Mouse (Mus musculus): ENCODE measurements around the gene Mrto4. TPM values are rescaled to one million over a fixed set of nuclear protein-coding genes. Genes with fewer than 3 reads are reported as not detected.

The Mrto4 gene
- polyA plus RNA-seq, 1 experiment from 2014 or later, result 98.2 TPM

Small RNA genes lying within 50 kb of the gene (microRNA-seq; reads per million reads assigned to microRNA genes)
- 16.0 reads per million, percentile 48 among the genes with 10 or more reads in this experiment for gene Gm24245 (ENCODE audit: borderline number of aligned reads)
- gene Gm25732 (ENCODE audit: borderline number of aligned reads), result 2.6 reads per million, percentile 29 among the genes with 10 or more reads in this experiment

Other genes starting within 250 kb of the Mrto4 start
- 649 and 675 TPM in 2 replicates for gene Minos1, start 221.5 kb downstream of the Mrto4 start, polyA plus RNA-seq (2014; fragmentation: Nextera tagmentation; extraction: Ambion mirVana)
- gene Capzb, start 159.7 kb downstream of the Mrto4 start, polyA plus RNA-seq (2014; fragmentation: Nextera tagmentation; extraction: Ambion mirVana), result 316 and 319 TPM in 2 replicates
- gene Pqlc2, start 41.9 kb downstream of the Mrto4 start, polyA plus RNA-seq (2014; fragmentation: Nextera tagmentation; extraction: Ambion mirVana), result 11.3 and 12.8 TPM in 2 replicates
- gene Akr7a5, start 41.8 kb downstream of the Mrto4 start, polyA plus RNA-seq (2014; fragmentation: Nextera tagmentation; extraction: Ambion mirVana), result 51.1 and 53.7 TPM in 2 replicates
- gene Emc1, start within 50 bp of the Mrto4 start, polyA plus RNA-seq (2014; fragmentation: Nextera tagmentation; extraction: Ambion mirVana), result 31.8 and 38.4 TPM in 2 replicates
- 69.0 and 71.5 TPM in 2 replicates for gene Ubr4, start within 50 bp of the Mrto4 start, polyA plus RNA-seq (2014; fragmentation: Nextera tagmentation; extraction: Ambion mirVana)
- 2.2 and 2.7 TPM in 2 replicates for gene Iffo2, start 178.0 kb upstream of the Mrto4 start, polyA plus RNA-seq (2014; fragmentation: Nextera tagmentation; extraction: Ambion mirVana)